Mouse (Mus musculus) lung, postnatal 0 days (tissue): ENCODE measurements at regions not wholly inside any gene's neighbourhood (a gene's known extent, or its start where the extent isn't known, plus 50 kb on each side); places are given as distances from the start of the nearest gene placed in this dataset.

ENCODE experiments used
- CTCF ChIP-seq: IDR thresholded peaks from 2 replicates; pipeline ENCODE4 v1.5.1; 2016; ENCODE audit warnings: antibody characterized with exemption, mild to moderate bottlenecking
- EP300 ChIP-seq: IDR thresholded peaks from 2 replicates; pipeline ENCODE4 v1.6.1; 2016; ENCODE audit warnings: antibody characterized with exemption, mild to moderate bottlenecking, control low read depth

DNA sequence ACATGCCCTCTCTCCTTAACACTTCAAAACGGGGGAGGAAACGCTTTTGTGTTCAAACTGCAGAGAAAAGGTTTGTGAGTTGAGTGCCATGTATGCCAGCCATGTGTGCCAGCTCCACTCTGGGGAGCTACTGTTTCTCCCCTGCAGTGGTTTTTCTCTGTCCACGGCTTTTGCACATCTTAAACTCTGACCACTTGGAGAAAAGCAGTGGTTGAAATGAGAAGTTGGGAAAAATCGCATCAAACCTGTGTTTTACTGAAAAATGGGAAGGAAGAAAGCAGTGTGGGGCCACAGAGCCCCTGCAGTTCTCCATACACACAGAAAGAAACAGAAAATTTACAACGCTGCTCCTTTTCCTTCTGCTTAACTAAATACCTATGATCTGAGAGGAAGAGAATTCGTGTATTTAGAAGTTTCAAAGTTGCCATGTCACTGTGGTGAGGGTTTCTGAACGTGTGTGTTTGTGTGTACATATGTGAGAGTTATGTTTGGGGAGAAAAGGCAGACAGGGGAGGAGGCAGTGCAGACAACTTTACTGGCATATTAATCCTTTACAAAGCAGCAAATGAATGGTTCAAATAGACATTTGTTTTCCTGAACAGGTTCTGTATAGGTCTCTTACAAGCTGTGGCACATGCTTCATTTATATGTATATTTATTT lies 160.1 kb upstream of the Tmem161b start:
- TF ChIP-seq CTCF: no peak
- no peak for TF ChIP-seq EP300
